Mouse (Mus musculus) neural tube, embryonic 15.5 days (tissue): Measurements from ENCODE around the gene Setd1a. TPM values are rescaled to one million over a fixed set of nuclear protein-coding genes. Genes with fewer than 3 reads are reported as not detected.
"Not testable (repeated sequence)": the region's sequence is repeated elsewhere in the genome, so short reads cannot be mapped to it uniquely, and the experiment has no call there.

ENCODE experiments used
- ATAC-seq: fragments of 200-750 bp; cut with Nextera tagmentation; 2 replicates; pipeline ENCODE4 v1.8.0; 2017; ENCODE audit warnings: mild to moderate bottlenecking, moderate TSS enrichment, moderate library complexity; ENCODE audit not compliant: low FRiP score
- H3K27ac ChIP-seq: fragments of 300-500 bp; sonication (generic); replicated peaks from 2 replicates; pipeline ENCODE4 v1.5.1; 2015; ENCODE audit warnings: mild to moderate bottlenecking, inconsistent platforms
- H3K27me3 ChIP-seq: fragments of 300-500 bp; sonication (generic); replicated peaks from 2 replicates; pipeline ENCODE4 v1.6.1; 2015; ENCODE audit warnings: inconsistent platforms
- H3K36me3 ChIP-seq: fragments of 300-500 bp; sonication (generic); 2 replicates; pipeline ENCODE4 v1.6.1; 2015; ENCODE audit warnings: inconsistent platforms
- H3K4me1 ChIP-seq: fragments of 300-500 bp; sonication (generic); 2 replicates; pipeline ENCODE4 v1.6.1; 2015; ENCODE audit warnings: inconsistent platforms
- H3K4me2 ChIP-seq: fragments of 300-500 bp; sonication (generic); 2 replicates; pipeline ENCODE4 v1.6.1; 2015; ENCODE audit warnings: inconsistent platforms, mild to moderate bottlenecking, moderate library complexity
- H3K4me3 ChIP-seq: fragments of 300-500 bp; sonication (generic); replicated peaks from 2 replicates; pipeline ENCODE4 v1.5.1; 2015; ENCODE audit warnings: mild to moderate bottlenecking, inconsistent platforms
- H3K9ac ChIP-seq: fragments of 300-500 bp; sonication (generic); replicated peaks from 2 replicates; pipeline ENCODE4 v1.6.1; 2015; ENCODE audit warnings: mild to moderate bottlenecking, inconsistent platforms
- H3K9me3 ChIP-seq: fragments of 300-500 bp; sonication (generic); replicated peaks from 2 replicates; pipeline ENCODE4 v1.6.1; 2016; ENCODE audit warnings: inconsistent platforms
- WGBS: fragments of 180-500 bp; shearing (Covaris S2); methylation state at CpG from one replicate; pipeline ENCODE4 v1.1.7; 2015; ENCODE audit warnings: mixed read lengths; 5-methylcytosine and 5-hydroxymethylcytosine counted together
- polyA plus RNA-seq: library from polyadenylated mRNA; unstranded; fragments of >200 nt; fragmentation: Nextera tagmentation; extraction: Ambion mirVana; gene quantifications from 2 replicates; pipeline ENCODE4 v1.2.1, GENCODE M21; 2015

Setd1a gene
- polyA plus RNA-seq, 1 experiment from 2014 or later = 17.8 TPM

DNA sequence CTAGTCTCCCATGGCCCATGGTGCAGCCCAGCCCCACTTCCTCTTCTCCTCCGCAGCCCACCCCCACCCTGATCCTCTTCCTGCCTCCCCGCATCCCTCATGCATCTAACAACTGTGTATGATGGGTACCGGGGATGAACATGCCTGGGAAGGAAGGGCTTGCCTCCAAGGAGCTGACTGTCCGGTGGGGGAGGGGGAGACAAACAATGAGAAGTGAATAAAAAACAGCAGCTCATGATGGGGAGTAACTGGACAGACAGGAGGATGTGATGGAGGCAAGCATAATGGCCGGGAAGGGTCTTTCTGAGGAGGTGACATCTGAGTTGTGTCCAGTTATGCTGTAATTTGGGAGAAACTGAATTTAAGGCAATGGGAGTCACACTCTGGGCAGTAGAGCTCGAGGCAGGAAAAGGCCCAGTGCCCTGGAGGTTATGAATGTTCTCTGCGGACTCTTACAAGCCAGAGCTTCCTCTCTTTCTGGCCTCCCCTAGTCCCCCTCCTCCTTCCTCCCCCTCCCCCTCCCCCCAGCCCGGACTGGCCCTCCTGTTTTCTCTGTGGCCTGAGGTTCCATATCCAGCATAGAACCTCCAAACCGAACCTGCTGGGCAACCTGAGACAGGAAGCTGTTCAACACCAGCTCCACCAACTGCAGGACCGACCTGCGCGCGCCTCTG lies 44.5 kb downstream of the Setd1a start:
- H3K4me1 ChIP-seq = peaks cover 44% of the 10 kb centered on the region
- no peaks in the 10 kb centered on the region for H3K9me3 ChIP-seq
- H3K4me2 ChIP-seq = no peak overlapping the region
- H3K27me3 ChIP-seq = no peaks in the 10 kb centered on the region
- H3K4me3 ChIP-seq = no peak overlapping the region
- no peak overlapping the region for H3K9ac ChIP-seq
- 76% methylated on average over 13 of the region's 13 CpGs for WGBS
- H3K36me3 ChIP-seq = peaks cover 11% of the 10 kb centered on the region
- no peak overlapping the region for H3K27ac ChIP-seq
- no peak for ATAC-seq

DNA sequence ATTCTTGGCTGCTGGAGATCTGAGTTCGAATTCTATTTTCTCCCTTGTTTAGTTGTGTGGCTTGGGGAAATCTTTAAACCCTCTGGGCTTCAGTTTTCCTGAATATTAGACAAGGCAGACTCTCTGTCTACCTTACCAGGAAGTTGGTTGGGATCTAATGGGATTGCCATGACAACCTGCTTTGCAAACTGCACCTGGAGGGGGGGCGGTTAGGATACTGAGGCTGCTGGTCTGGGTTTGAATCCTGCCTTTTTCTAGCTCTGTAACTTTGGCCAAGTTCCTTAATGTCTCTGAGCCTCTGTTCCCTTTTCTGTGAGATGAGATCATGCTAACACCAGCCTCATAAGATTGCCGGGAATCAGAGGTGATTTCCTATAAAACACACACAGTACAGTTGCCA lies 46.0 kb downstream of the Setd1a start:
- H3K9me3 ChIP-seq = no peaks in the 10 kb centered on the region
- 91% methylated on average over 3 of the region's 3 CpGs for WGBS
- H3K27ac ChIP-seq = no peak overlapping the region
- ATAC-seq = no peak
- H3K9ac ChIP-seq = no peak overlapping the region
- H3K4me1 ChIP-seq = peaks cover 44% of the 10 kb centered on the region
- no peaks in the 10 kb centered on the region for H3K27me3 ChIP-seq
- H3K36me3 ChIP-seq = peaks cover 10% of the 10 kb centered on the region
- H3K4me2 ChIP-seq = peak overlapping the region; percentile 77
- H3K4me3 ChIP-seq = no peak overlapping the region

DNA sequence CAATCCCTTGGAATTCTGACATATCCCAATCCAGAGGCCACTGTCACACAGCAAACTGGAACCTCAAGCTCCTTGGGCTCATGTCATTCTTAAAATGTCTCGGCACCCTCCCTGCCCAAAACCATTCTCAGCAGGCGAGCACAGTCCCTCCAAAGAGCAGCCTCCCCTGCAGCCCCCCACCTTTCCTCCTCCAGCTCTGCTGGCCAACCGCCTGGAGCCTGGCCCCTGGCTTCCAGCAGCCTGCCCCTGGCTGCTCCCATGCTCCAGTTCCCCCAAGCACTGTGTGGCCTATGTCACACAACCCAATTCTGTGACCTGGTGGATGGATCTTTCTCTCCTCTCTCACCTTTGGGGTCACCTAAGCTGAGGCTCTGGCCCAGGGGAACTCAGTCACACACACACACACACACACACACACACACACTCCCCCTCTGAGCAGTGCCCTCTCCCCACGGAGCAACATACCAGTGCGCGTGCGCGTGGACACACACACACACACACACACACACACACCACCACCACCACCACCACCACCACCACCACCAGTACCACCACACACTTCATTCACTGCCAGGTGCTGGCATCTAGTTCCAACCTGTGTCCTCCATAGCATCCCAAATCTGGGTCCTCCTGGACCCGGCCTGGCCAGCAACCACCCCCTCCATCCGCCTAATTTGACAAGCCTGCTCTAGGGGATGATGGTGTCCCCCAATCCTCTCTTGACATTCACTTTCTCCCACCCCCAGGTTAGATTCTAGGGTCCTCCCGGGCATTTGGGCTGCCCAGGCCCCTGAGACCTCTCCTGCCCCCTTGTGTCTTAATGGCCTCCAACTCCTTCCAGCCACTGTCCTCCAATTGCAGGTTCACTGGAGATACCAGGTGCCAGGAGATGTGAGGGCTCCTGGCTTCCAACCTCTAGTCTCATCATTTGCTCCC lies 47.0 kb downstream of the Setd1a start:
- no peaks in the 10 kb centered on the region for H3K9me3 ChIP-seq
- H3K4me2 ChIP-seq = peak overlapping the region; percentile 77
- no peaks in the 10 kb centered on the region for H3K27me3 ChIP-seq
- peak; percentile 64 for ATAC-seq
- 52% methylated on average over 11 of the region's 11 CpGs for WGBS
- H3K9ac ChIP-seq = peak overlapping the region; percentile 96
- peaks cover 40% of the 10 kb centered on the region for H3K4me1 ChIP-seq
- H3K27ac ChIP-seq = peak overlapping the region; percentile 95
- 0 out of 2 replicates have a peak, but pooled peaks cover 2% of the 10 kb centered on the region for H3K36me3 ChIP-seq
- H3K4me3 ChIP-seq = peak overlapping the region; percentile 73

DNA sequence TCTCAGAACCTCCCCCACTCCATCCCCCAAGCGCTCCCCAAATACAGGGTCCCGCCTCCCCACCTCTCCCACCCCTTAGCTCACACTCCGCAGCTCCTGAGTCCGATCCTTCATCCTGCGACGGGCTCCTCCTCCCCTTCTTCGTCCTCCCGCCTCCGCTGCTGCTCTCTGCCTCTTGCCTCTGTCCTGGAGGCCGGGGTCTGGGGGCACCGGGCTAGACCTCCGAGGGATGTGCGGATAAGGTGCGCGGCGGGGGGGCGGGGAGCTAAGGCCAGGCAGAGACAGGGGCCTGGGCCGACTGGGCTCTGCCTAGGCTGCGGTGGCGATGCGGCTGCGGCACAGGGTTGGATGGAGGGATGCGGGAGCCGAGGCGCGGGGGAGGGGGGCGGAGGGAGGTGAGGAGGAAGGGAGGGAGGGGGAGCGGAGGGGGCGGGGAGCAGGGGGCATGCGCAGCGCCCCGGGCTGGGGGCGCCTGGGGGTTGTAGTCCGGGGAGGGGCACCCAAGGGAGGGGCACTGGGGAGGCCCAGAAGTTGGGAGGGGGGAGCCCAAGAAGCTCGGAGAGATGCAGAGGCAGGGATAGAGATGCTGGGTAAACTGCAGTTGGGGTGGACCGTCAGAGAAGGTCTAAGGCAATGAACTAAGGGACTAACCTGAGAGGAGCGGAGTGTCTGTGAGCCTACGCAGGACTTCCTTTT lies 47.9 kb downstream of the Setd1a start, which contains the start of the genes Stx4a and Stx1b:
Stx4a (plus strand) TSS at position 119 of the 696 bp plus-strand sequence.
Stx1b (minus strand) TSS at position 374 of the 696 bp plus-strand sequence.
- H3K36me3 ChIP-seq = 0 out of 2 replicates have a peak, but pooled peaks cover 2% of the 10 kb centered on the region
- WGBS = 2% methylated on average over 34 of the region's 38 CpGs
- ATAC-seq = peak; percentile 91
- no peaks in the 10 kb centered on the region for H3K9me3 ChIP-seq
- no peaks in the 10 kb centered on the region for H3K27me3 ChIP-seq
- peak within 1 kb of the TSS; percentile 96 for H3K9ac ChIP-seq
- H3K4me2 ChIP-seq = peak within 1 kb of the TSS; percentile 77
- H3K27ac ChIP-seq = peak within 1 kb of the TSS; percentile 95
- H3K4me3 ChIP-seq = peak within 1 kb of the TSS; percentile 73
- H3K4me1 ChIP-seq = peaks cover 40% of the 10 kb centered on the region

DNA sequence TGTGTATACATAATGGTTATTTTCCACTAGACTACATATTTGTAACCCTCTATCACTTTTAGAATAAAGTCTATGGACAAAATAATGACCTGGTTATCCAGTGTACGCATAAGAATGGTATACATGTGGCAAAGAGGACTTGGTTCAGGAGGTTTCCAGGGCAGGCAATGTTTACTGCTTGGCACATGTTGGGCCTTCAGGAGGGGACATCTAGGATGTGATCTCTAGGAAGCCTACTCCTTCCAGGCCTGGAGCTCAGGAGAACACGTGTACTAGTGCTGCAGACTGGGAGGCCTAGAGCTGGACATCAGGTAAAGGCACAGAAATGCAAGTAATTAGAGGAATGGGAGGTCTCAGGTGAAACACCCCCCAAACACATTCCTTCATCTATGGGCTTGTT lies 59.1 kb downstream of the Setd1a start:
- Histone ChIP-seq H3K4me2 (no peak overlapping the region), H3K36me3 (no peaks in the 10 kb centered on the region), H3K27me3 (no peaks in the 10 kb centered on the region), H3K27ac (no peak overlapping the region), H3K9ac (no peak overlapping the region), H3K9me3 (no peaks in the 10 kb centered on the region), H3K4me1 (peaks cover 6% of the 10 kb centered on the region), H3K4me3 (no peak overlapping the region)
- 87% methylated on average over 2 of the region's 2 CpGs for whole genome bisulfite sequencing
- no peak for ATAC-seq

DNA sequence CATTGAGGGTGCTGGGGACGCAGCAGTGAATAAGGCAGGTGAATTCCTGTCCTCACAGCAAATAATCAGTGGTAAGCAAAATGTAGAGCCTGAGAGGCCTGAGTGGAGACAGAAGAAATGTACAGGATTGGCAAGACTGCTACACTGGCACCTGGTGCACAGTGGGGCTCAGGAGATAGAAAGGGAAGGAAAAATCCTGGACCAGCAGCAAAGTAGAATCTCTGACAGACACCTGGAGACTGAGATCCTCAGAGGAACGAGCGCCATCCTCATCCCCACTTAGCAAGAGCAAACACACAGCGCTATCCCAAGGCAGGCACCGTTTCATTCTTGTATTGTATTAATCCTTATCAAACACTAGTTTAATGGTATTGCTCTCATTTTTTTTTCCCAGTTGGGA lies 61.0 kb downstream of the Setd1a start:
- H3K9me3 ChIP-seq = no peaks in the 10 kb centered on the region
- no peak overlapping the region for H3K27ac ChIP-seq
- no peak overlapping the region for H3K4me2 ChIP-seq
- WGBS = 95% methylated on average over 5 of the region's 5 CpGs
- H3K36me3 ChIP-seq = no peaks in the 10 kb centered on the region
- no peak overlapping the region for H3K9ac ChIP-seq
- no peak overlapping the region for H3K4me3 ChIP-seq
- H3K4me1 ChIP-seq = peaks cover 13% of the 10 kb centered on the region
- ATAC-seq = no peak
- H3K27me3 ChIP-seq = no peaks in the 10 kb centered on the region

DNA sequence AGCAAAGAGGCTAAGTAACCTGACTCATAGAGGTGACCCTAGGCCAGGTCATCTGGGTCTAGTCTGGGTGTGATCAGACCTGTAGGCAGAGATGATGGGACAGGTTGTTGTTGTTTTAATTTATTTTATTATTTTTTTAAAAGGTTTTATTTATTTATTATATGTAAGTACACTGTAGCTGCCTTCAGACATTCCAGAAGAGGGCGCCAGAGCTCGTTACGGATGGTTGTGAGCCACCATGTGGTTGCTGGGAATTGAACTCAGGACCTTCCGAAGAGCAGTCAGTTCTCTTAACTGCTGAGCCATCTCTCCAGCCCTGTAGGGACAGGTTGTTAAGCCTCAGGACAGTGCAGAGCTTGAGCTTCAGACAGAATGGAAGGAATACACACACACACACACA lies 61.4 kb downstream of the Setd1a start:
- H3K9me3 ChIP-seq, H3K36me3 ChIP-seq, H3K27me3 ChIP-seq, H3K4me2 ChIP-seq, H3K9ac ChIP-seq, ATAC-seq, H3K4me3 ChIP-seq, H3K27ac ChIP-seq: not testable (repeated sequence)
- 81% methylated on average over 4 of the region's 4 CpGs for WGBS
- peaks cover 17% of the 10 kb centered on the region for H3K4me1 ChIP-seq

DNA sequence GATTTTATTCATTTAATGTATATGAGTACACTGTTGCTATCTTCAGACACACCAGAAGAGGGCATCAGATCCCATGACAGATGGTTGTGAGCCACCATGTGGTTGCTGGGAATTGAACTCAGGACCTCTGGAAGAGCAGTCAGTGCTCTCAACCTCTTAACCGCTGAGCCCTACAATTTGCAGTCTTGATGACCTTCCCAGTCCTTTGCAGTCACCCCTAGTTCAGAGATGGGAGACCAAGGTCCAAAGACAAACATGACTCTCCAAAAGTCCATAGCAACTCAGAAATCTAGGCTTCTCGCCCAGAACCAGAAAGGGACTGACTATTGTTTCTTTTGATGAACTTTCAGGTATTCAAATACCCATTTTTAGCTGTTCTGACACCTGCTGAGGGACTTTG lies 63.6 kb downstream of the Setd1a start:
- not testable (repeated sequence) for H3K9me3 ChIP-seq, ATAC-seq, H3K4me3 ChIP-seq, H3K4me2 ChIP-seq, H3K36me3 ChIP-seq, H3K27ac ChIP-seq, H3K27me3 ChIP-seq, H3K9ac ChIP-seq
- H3K4me1 ChIP-seq = peaks cover 19% of the 10 kb centered on the region
- 76% methylated on average over 2 of the region's 2 CpGs for WGBS

DNA sequence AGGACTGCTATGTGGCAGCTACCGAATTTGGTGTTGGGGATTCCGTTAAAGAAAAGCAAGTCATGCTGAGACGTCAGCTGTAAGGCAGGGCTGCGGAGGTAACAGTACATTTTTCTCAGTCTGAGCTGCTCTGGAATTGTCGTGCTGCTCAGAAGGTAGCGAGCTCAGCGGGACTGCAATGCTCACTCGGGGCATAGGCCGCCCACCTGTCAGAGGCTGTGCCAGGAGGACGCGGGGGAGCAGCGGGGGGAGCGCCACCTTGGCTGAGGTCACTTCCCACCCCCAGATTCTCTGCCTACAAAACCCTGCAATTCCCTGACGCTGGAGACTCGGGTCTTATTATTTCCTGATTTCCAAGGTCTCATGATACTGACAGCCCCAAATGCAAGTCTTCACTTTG lies 64.4 kb downstream of the Setd1a start:
- H3K27me3 ChIP-seq = no peaks in the 10 kb centered on the region
- H3K27ac ChIP-seq = peak overlapping the region; percentile 95
- H3K4me3 ChIP-seq = peak overlapping the region; percentile 64
- H3K9me3 ChIP-seq = no peaks in the 10 kb centered on the region
- H3K4me1 ChIP-seq = peaks cover 19% of the 10 kb centered on the region
- H3K9ac ChIP-seq = peak overlapping the region; percentile 65
- H3K4me2 ChIP-seq = peak overlapping the region; percentile 82
- WGBS = 3% methylated on average over 15 of the region's 15 CpGs
- peaks cover 7% of the 10 kb centered on the region; the same call in 1 of the 2 replicates for H3K36me3 ChIP-seq
- peak; percentile 37; the same call in 1 of the 2 replicates for ATAC-seq

DNA sequence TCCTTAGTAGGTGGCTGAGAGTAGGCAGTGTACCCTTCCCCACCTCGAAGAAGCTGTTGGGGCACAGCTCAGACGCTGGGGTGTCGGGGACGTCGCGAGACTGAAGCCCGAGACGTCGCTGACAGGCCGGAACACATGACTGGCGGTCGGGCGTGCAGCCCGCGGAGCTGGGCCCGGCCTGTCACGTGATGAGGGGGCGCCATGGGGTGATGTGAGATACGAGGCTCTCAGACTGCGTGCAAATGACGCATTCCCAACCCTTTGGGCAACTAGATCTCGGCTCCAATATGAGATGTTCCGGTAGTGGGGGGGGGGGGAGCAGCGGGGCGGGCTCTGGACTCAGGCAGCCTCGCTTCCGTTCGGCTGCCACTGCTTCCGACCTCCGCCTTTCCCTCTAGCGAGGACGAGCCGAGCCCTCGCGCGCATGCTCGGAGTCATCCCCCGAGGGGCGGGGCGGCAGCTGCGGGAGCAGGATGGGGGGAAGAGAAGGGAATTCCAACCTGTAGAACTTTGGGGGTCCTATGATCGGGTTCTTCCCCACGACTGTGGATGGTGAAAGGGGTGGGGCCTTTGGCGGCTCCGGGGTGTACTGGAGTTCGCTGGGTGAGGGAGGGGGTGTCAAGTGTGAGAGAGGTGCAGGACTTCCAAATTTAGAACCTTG lies 65.0 kb downstream of the Setd1a start:
- Histone ChIP-seq H3K4me1 (peaks cover 19% of the 10 kb centered on the region), H3K27ac (peak overlapping the region; percentile 95), H3K4me3 (peak overlapping the region; percentile 64), H3K9me3 (no peaks in the 10 kb centered on the region), H3K27me3 (no peaks in the 10 kb centered on the region), H3K36me3 (peaks cover 8% of the 10 kb centered on the region; the same call in 1 of the 2 replicates), H3K9ac (peak overlapping the region; percentile 65), H3K4me2 (peak overlapping the region; percentile 82)
- peak; percentile 94 for ATAC-seq
- under 1% methylated on average over 43 of the region's 46 CpGs for WGBS
